Mouse (Mus musculus) gastrocnemius, adult 18-20 months (tissue): ENCODE results near the gene Plin4. TPM values are rescaled to one million over a fixed set of nuclear protein-coding genes. Genes with fewer than 3 reads are reported as not detected.
A peak's percentile ranks its signal among the peaks of the same experiment; 100 is the strongest.
"Not testable (repeated sequence)": the region's sequence is repeated elsewhere in the genome, so short reads cannot be mapped to it uniquely, and the experiment has no call there.

Experiments
- DNase-seq: peaks from one replicate; pipeline ENCODE4 v3.0.0; 2021; ENCODE audit warnings: low spot score
- total RNA-seq, 2 experiments: library from RNA; stranded (reverse); gene quantifications; 2 replicates each; pipeline ENCODE4 v1.2.3; 2021

Gene Plin4
- total RNA-seq, 2 experiments from 2014 or later, result 142 to 235 TPM

DNA sequence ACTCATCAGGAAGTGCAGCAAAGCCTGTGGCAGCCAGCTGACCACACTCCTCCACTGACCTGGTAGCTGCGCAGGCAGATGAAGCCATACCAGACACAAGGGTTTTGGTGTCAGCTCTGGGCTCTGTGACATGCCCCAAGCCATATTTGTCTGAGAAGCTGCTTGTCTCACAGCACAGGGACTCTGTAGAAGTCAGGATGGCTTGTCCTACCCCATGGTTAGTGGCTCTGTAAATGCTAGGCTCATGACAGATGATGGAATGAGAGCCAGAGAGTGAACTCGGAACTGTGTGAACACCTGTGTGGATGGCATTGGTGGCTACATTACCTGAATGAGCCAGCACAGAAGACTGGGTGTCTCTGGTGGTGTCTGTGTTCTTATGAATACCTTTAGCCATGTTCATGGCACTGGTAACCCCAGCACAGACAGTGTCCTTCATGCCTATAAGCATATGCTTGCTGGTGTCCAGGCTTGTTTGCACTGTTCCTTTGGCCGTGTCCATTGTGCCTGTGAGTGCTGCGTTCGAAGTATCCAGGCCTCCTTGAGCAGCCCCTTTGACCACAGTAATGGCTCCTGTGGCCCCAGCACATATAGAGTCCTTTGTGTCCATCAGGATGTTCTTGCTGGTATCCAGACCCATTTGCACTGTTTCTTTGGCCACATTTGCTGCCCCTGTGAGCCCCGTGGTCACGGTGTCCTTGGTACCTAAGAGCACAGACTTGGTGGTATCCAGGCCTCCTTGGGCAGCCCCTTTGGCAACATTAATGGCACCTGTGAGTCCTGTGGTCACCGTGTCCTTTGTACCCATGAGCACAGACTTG is 5.9 kb downstream of the Plin4 start:
- DNase-seq, result peak; percentile 64

- DNase-seq, result no peak
These were observed 6.7 kb downstream of the Plin4 start for GRCm38 (mm10) chr17:56102927-56103326.

GRCm38 (mm10) chr17:56102158-56102557 is 7.4 kb downstream of the Plin4 start:
- no peak for DNase-seq

DNA sequence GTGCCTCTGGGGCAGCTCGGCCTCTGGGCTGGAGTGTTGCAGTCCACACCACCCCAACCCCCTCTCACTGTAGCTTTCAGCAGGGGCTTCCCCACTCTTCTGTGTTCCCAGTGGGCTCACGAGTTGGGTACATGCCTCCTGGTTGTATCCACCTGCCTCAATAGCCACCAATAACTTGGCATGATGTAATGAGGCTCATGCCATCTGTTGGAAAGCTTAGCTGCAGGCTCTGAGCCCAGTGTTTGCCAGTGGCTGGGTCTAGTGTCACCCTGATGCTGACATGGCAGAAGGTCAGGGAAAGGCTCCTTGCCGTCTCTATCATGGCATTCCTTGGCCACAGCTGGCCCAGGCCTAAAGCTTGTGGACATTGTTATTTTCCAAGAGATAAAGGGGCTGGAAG is 8.8 kb downstream of the Plin4 start:
- peak; percentile 79 for DNase-seq

DNA sequence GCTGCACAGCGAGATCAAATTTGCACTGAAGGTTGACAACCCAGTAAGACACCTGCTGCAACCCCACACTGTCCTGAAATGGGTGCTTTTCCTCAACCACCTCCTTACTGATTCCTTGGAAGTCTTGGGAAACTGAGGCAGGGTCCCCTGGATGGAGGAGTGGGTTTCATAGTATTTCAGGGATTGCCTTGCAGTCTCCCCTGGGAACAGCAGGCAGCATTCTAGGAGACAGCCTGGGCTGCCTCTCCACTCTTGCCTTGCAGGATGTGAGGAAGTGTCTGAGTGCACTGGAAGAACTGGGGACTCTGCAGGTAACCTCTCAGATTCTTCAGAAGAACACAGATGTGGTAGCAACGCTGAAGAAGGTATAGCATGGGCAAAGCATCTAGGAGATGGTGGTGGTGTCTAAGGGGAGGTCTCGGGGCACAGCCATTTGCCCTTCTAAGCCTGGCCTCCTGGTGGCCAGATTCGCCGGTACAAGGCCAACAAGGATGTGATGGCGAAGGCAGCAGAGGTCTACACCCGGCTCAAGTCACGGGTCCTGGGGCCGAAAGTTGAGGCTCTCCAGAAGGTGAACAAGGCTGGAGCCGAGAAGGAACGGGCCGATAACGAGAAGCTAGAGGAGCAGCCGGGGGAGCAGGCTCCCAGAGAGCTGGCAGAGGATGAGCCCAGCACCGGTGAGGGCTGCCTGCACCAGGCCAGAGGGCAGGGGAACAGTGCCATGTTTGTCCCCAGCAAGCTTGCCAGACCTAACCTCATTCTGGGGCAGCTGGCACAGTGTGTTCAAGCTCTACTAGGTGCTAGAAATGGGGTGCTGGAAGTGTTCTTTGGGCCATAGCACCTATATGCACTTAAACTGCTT is 10.7 kb downstream of the Plin4 start:
- DNase-seq, result peak; percentile 71

GRCm38 (mm10) chr17:56098180-56098579 is 11.4 kb downstream of the Plin4 start:
- DNase-seq, result no peak

GRCm38 (mm10) chr17:56096883-56097282 is 12.7 kb downstream of the Plin4 start:
- DNase-seq, result no peak

DNA sequence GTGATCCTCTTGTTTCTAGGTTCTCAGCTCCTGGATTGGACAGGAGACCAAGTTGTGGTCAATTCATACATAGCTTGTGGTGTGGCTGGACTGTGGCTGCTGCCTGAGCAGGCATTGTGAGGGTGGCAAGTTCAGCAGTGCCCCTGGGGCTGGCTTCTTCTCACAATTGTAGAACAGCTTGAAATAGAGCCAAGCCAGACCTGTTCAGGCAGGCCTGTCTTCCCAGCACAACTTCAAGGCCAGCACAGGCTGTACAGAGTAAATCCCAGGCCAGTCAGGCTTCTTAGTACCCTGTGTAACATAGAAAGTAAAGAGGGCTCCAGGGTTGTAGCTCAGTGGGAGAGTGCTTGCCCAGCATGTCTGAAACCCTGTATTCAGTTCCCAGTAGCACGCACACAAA is 16.8 kb downstream of the Plin4 start:
- DNase-seq, result no peak

DNA sequence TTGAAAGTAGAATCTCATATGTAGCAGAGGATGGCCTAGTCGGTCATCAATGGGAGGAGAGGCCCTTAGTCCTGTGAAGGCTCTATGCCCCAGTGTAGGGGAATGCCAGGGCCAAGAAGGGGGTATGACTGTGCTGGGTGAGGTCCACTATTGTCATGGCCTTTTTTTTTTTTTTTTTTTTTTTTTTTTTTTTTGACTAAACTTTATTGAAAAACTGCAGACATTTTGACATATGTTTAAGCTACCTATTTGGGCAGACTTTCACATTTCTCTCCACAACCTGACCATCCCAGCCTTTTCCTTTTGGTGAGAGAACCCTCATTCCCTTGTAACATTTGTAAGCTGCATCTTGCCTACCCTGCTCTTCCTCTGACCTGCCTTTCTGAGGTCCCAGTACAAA is 17.3 kb downstream of the Plin4 start:
- DNase-seq, result no peak

DNA sequence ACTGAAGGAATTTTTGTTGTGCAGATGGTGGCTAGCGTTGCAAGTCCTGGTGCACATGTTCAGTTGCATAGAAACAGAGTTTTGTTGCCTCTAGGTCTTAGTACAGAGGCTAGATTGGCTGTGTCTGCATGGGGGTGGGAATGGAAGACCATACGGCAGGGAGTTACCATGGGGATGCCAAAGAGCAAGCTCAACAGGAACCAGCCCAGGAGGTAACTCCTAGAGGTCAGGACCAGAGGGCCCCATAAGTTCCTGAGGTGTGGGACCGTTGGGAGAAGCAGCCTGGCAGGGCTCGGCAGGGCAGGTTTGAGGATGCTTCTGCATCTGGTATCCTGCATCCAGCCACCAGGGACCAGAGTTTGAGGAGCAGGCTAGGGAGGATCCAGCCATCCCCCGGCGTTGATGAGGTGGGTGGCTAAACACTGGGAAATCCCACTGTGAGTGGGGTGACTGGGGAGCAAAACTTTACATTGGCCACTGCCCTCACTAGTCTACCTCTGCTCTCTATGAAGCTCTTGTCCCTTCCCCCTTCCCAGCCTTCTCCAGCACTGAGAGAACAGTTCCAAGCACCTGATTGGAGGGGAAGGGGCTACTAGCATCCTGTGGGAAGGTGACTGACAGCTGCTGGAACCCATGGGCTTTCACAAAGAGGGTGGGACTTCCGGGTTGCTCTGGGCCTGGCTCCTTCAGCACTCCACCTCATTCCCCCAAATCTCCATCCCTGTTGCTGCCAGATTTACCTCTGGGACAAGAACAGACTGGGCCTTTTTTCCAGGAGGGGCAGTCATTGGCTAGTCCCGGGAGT is 28.6 kb downstream of the Plin4 start:
- DNase-seq, result no peak

GRCm38 (mm10) chr17:56079921-56080320 is 29.7 kb downstream of the Plin4 start:
- DNase-seq, result no peak

- peak; percentile 100 for DNase-seq
These were observed 30.5 kb downstream of the Plin4 start, which contains the start of gene Hdgfl2 for GRCm38 (mm10) chr17:56078880-56079795. Gene Hdgfl2, plus strand, starts transcription at chr17:56079634.

GRCm38 (mm10) chr17:56078361-56078760 is 31.2 kb downstream of the Plin4 start:
- DNase-seq, result not testable (repeated sequence)

- no peak for DNase-seq
These were observed 32.1 kb downstream of the Plin4 start for GRCm38 (mm10) chr17:56077523-56077922.

- DNase-seq, result peak; percentile 97
These were observed 34.8 kb downstream of the Plin4 start, which contains the start of gene Ubxn6 for GRCm38 (mm10) chr17:56074827-56075208. Gene Ubxn6, minus strand, starts transcription at chr17:56075028.

DNA sequence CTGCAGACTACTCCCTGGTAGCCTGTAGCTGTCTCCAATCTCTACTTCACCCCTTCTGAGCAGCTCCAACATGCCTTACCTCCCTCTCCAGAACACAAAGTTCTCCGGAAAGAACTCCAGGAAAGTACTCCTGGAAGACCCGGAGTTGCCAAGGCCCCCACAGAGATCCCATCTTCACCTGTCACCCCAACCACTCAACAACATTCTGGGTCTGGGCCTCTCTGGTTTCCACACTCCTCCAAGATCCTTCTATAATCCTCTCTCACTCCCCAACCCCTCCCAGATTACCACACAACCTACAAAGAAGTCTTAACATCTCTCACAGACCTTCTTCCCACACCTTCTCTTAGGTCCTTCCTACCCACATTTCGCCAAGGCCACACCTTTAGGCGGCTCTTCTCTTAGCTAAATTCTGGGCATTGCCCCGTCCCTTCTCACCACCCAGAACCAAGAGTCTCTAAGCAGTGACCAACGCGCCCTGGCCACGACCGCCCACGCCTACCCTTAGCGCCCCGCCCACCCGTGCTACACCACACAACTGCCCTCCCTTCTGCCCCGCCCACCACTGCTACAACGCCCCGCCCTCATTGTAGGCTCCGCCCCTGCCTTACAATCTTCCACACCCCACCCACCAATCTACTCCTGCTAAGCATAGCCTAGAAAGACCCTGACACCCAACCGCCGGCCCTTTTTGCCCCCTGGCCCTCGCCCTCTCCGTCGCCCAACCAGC is 35.3 kb downstream of the Plin4 start:
- peak; percentile 86 for DNase-seq

GRCm38 (mm10) chr17:56072243-56072642 is 37.4 kb downstream of the Plin4 start:
- DNase-seq, result no peak

- DNase-seq, result no peak
These were observed 38.5 kb downstream of the Plin4 start for GRCm38 (mm10) chr17:56071126-56071525.

DNA sequence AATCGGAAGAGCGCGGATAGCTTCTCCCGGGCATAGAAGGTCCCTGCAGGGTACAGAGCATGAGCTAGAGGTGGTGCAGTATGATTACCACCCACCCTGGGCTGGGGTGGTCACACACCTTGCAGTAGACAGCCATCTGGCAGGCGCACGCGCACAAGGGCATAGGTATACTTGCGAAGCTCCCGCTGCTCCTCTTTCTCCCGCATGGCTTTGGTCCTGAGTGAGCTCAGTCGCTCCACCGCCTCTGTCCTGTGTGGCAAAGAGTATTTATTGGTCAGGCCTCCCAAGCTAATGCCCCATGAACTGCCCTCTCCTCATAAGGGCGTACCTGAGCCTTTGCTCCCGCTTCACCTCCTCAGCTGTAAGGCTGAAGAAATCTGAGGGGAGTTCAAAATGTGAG is 40.5 kb downstream of the Plin4 start:
- DNase-seq, result no peak

- DNase-seq, result no peak
These were observed 43.2 kb downstream of the Plin4 start for GRCm38 (mm10) chr17:56066451-56066850.
